Mouse (Mus musculus) myocyte (in vitro differentiated cells): Measurements from ENCODE around the gene Rab22a.

Experiments used
- E2F4 ChIP-seq: IDR thresholded peaks from one replicate; pipeline ENCODE4 v1.6.1; 2011; ENCODE audit warnings: mild to moderate bottlenecking, control low read depth, moderate library complexity; ENCODE audit not compliant: insufficient read depth
- MYOD1 ChIP-seq, 3 experiments: IDR thresholded peaks; one replicate each; pipeline ENCODE4 v1.6.1; 2011; ENCODE audit warnings: control low read depth in 2 of 3, low read depth in 2 of 3, mild to moderate bottlenecking in 2 of 3, moderate library complexity in 1 of 3; ENCODE audit not compliant: insufficient read length in 2 of 3, control insufficient read depth in 1 of 3
- MYOG ChIP-seq, 3 experiments: IDR thresholded peaks; one replicate each; pipeline ENCODE4 v1.6.1; 2011; ENCODE audit warnings: control low read depth in 2 of 3, low read depth in 2 of 3, mild to moderate bottlenecking in 2 of 3; ENCODE audit not compliant: insufficient read length in 2 of 3, control insufficient read depth in 1 of 3, insufficient read depth in 1 of 3
- POLR2AphosphoS2 ChIP-seq: IDR thresholded peaks from one replicate; pipeline ENCODE4 v1.6.1; 2011; ENCODE audit warnings: low read depth, control low read depth; ENCODE audit not compliant: insufficient read length
- TCF12 ChIP-seq: IDR thresholded peaks from one replicate; pipeline ENCODE4 v1.6.1; 2011; ENCODE audit warnings: mild to moderate bottlenecking, control low read depth; ENCODE audit not compliant: poor library complexity, insufficient read depth, severe bottlenecking
- TCF3 ChIP-seq: IDR thresholded peaks from one replicate; pipeline ENCODE4 v1.6.1; 2011; ENCODE audit warnings: low read depth, control low read depth; ENCODE audit not compliant: insufficient read length

GRCm38 (mm10) chr2:173739107-173739506 lies 79.5 kb downstream of the Rab22a start:
- TF ChIP-seq TCF12 (no peak), E2F4 (no peak), MYOG (IDR thresholded peaks at IDR 0.05; ENCODE audit: control insufficient read depth in 1 of 3, insufficient read depth in 1 of 3, insufficient read length in 2 of 3, low read depth in 2 of 3) (no peak), POLR2AphosphoS2 (no peak), MYOD1 (IDR thresholded peaks at IDR 0.05; ENCODE audit: control insufficient read depth in 1 of 3, insufficient read length in 2 of 3, low read depth in 2 of 3) (no peak), TCF3 (no peak)
